ENCODE assay signal across 16 mouse cellular contexts in genomic region chr11:104630185-104630835, GRCm38 (mm10). TPM values are rescaled to one million over a fixed set of nuclear protein-coding genes. Genes with fewer than 3 reads are reported as not detected.
DNase-seq lines count a peak whose midpoint lies in the region; ATAC-seq and TF ChIP-seq lines count a peak whose summit lies in the region.
"Had no signal": no experiment of that assay in that cellular context is flagged by ENCODE, and none has a peak within 500 bp of the region (broad histone marks: within the 10 kb centered on the region; RNA-seq: fewer than 3 reads in every experiment).

No protein-coding gene starts in this region.

- no peak overlapping the region for H3K9ac ChIP-seq in hindbrain, postnatal 0 days (replicated peaks; ENCODE audit: low read length)
- H3K9ac ChIP-seq in hindbrain, embryonic 11.5 days (ENCODE audit: low read depth, low read length), result no peak overlapping the region
- H3K9ac ChIP-seq: forebrain, postnatal 0 days; hindbrain, embryonic 14.5 days had no signal

- H3K4me3 ChIP-seq in hindbrain, postnatal 0 days (ENCODE audit: low read length), result no peak overlapping the region
- no peak overlapping the region for H3K4me3 ChIP-seq in hindbrain, embryonic 11.5 days (ENCODE audit: low read depth, low read length)
- H3K4me3 ChIP-seq: heart, embryonic 10.5 days had no signal

- no peaks in the 10 kb centered on the region for H3K4me1 ChIP-seq in hindbrain, postnatal 0 days (ENCODE audit: insufficient read depth, low read length)
- no peaks in the 10 kb centered on the region for H3K4me1 ChIP-seq in hindbrain, embryonic 11.5 days (replicated peaks; ENCODE audit: control insufficient read depth, insufficient read depth, low read length)

- H3K36me3 ChIP-seq in hindbrain, postnatal 0 days (ENCODE audit: insufficient read depth, low read length), result no peaks in the 10 kb centered on the region
- no peaks in the 10 kb centered on the region for H3K36me3 ChIP-seq in hindbrain, embryonic 11.5 days (ENCODE audit: control insufficient read depth, insufficient read depth, low read length)
- H3K36me3 ChIP-seq: heart, embryonic 10.5 days had no signal

- 66% methylated on average over 7 of the region's 7 CpGs for WGBS in hindbrain, postnatal 0 days
- 81% methylated on average over 7 of the region's 7 CpGs for WGBS in hindbrain, embryonic 11.5 days

- no peak overlapping the region for H3K4me2 ChIP-seq in hindbrain, postnatal 0 days (ENCODE audit: low read depth, low read length)
- H3K4me2 ChIP-seq in hindbrain, embryonic 11.5 days (replicated peaks; ENCODE audit: low read depth, low read length), result no peak overlapping the region
- H3K4me2 ChIP-seq: hindbrain, embryonic 14.5 days had no signal

- no peaks in the 10 kb centered on the region for H3K9me3 ChIP-seq in hindbrain, postnatal 0 days (ENCODE audit: low read length)
- no peaks in the 10 kb centered on the region for H3K9me3 ChIP-seq in hindbrain, embryonic 11.5 days (ENCODE audit: control insufficient read depth, low read length)
- H3K9me3 ChIP-seq: heart, embryonic 10.5 days had no signal

- no peak for ATAC-seq in hindbrain, postnatal 0 days
- no peak for ATAC-seq in hindbrain, embryonic 11.5 days (ENCODE audit: low FRiP score)
- ATAC-seq in hematopoietic stem cell, adult 5-6 weeks (replicated peaks in 1 of 2; ENCODE audit: insufficient read depth in 1 of 2, low FRiP score in 2 of 2, low TSS enrichment in 1 of 2, low read depth in 1 of 2, poor library complexity in 2 of 2, severe bottlenecking in 2 of 2), result peak; percentile 14 to 21; a peak in 3 of 4 replicates
- ATAC-seq: forebrain, postnatal 0 days had no signal

- no peaks in the 10 kb centered on the region for H3K27me3 ChIP-seq in hindbrain, postnatal 0 days (ENCODE audit: insufficient read depth, low read length)
- H3K27me3 ChIP-seq in hindbrain, embryonic 11.5 days (ENCODE audit: control insufficient read depth, insufficient read depth, low read length), result no peaks in the 10 kb centered on the region

- DNase-seq in hindbrain, postnatal 0 days (ENCODE audit: low spot score), result peak; percentile 16
- DNase-seq in hindbrain, embryonic 11.5 days (ENCODE audit: low spot score), result no peak
- peak; percentile 73 to 77 for DNase-seq in B cell, adult 2 months
- peak; percentile 78 for DNase-seq in cerebellum, adult 11 months
- DNase-seq in left cerebral cortex, adult 18-20 months (ENCODE audit: low spot score in 2 of 2), result no peak
- DNase-seq in lung, postnatal 25 days (ENCODE audit: low spot score), result no peak
- no peak for DNase-seq in retina, postnatal 1 day
- DNase-seq: forebrain, postnatal 0 days; left cerebral cortex, postnatal 4 days; lung, adult 18-20 months; midbrain, embryonic 14.5 days had no signal

- H3K27ac ChIP-seq in hindbrain, postnatal 0 days, result no peak overlapping the region
- H3K27ac ChIP-seq in hindbrain, embryonic 11.5 days (ENCODE audit: low read depth, low read length), result no peak overlapping the region
- H3K27ac ChIP-seq: heart, embryonic 10.5 days; hindbrain, embryonic 14.5 days had no signal

- no peak for TF ChIP-seq CTCF in hindbrain, postnatal 0 days (IDR thresholded peaks at IDR 0.05; ENCODE audit: low read depth)

RNA-seq across cellular contexts. Expression of gene Itgb3, which starts 22.5 kb away (rescaled TPM):
- 1.7 TPM in 2 replicates for total RNA-seq in hindbrain, postnatal 0 days (2014; rRNA removed)
- 0.82 and 1.0 TPM in 2 replicates for polyA plus RNA-seq in hindbrain, postnatal 0 days (2015; fragmentation: Nextera tagmentation; extraction: Ambion mirVana)
- polyA plus RNA-seq in hindbrain, embryonic 11.5 days (2014; fragmentation: Nextera tagmentation; extraction: Ambion mirVana), result 1.3 and 1.4 TPM in 2 replicates
- 6.5 and 9.6 TPM in 2 replicates for total RNA-seq in hematopoietic stem cell, adult 5-6 weeks (2017)
- 1 to 10 TPM; 2.5 to 2.6 TPM for total RNA-seq in left cerebral cortex, adult 18-20 months (2021)

RNA-seq across cellular contexts. Expression of gene Gm11639, which starts 55.2 kb away (rescaled TPM):
- total RNA-seq in hindbrain, postnatal 0 days (2014; rRNA removed), result 0.11 TPM in 1 of 2 replicates, not detected in the other
- 0.05 and 0.43 TPM in 2 replicates for polyA plus RNA-seq in hindbrain, postnatal 0 days (2015; fragmentation: Nextera tagmentation; extraction: Ambion mirVana)
- polyA plus RNA-seq in hindbrain, embryonic 11.5 days (2014; fragmentation: Nextera tagmentation; extraction: Ambion mirVana), result not detected in 2 replicates
- total RNA-seq in hematopoietic stem cell, adult 5-6 weeks (2017), result 0.06 TPM in 1 of 2 replicates, not detected in the other
- total RNA-seq in left cerebral cortex, adult 18-20 months (2021), result 1 to 10 TPM in 1 of 2 experiments, under 1 TPM in 1; 0.49 to 1.2 TPM
- polyA plus RNA-seq: large intestine, adult 2 months; midbrain, embryonic 14.5 days; small intestine, adult 2 months had no signal

Comparison
In these comparisons a context has a peak if more than half of its experiments do, and no peak if none do; other contexts are left out.
1. DNase-seq: peak in hindbrain, postnatal 0 days (single experiment), B cell, adult 2 months (2 of 2) and cerebellum, adult 11 months (single experiment); none in hindbrain, embryonic 11.5 days (single experiment), left cerebral cortex, adult 18-20 months (0 of 2), lung, postnatal 25 days (single experiment) and retina, postnatal 1 day (single experiment).
2. ATAC-seq: peak in hematopoietic stem cell, adult 5-6 weeks (2 of 2); none in hindbrain, postnatal 0 days (single experiment) and hindbrain, embryonic 11.5 days (single experiment).